Mouse (Mus musculus) adrenal gland, postnatal 10 days (tissue): Measurements from ENCODE around the gene Cfap57. TPM values are rescaled to one million over a fixed set of nuclear protein-coding genes. Genes with fewer than 3 reads are reported as not detected.
A peak's percentile ranks its signal among the peaks of the same experiment; 100 is the strongest.
"Not testable (repeated sequence)": the region's sequence is repeated elsewhere in the genome, so short reads cannot be mapped to it uniquely, and the experiment has no call there.

Source experiments
- DNase-seq: peaks from one replicate; pipeline ENCODE4 v3.0.0; 2021; ENCODE audit warnings: mixed read lengths
- total RNA-seq, 2 experiments: library from RNA; stranded (reverse); gene quantifications; 2 replicates each; pipeline ENCODE4 v1.2.3; 2021

Gene Cfap57
- total RNA-seq, 2 experiments from 2014 or later = not detected

- no peak for DNase-seq
Observed at GRCm38 (mm10) chr4:118518208-118518607, 102.4 kb downstream of the Cfap57 start.

DNA sequence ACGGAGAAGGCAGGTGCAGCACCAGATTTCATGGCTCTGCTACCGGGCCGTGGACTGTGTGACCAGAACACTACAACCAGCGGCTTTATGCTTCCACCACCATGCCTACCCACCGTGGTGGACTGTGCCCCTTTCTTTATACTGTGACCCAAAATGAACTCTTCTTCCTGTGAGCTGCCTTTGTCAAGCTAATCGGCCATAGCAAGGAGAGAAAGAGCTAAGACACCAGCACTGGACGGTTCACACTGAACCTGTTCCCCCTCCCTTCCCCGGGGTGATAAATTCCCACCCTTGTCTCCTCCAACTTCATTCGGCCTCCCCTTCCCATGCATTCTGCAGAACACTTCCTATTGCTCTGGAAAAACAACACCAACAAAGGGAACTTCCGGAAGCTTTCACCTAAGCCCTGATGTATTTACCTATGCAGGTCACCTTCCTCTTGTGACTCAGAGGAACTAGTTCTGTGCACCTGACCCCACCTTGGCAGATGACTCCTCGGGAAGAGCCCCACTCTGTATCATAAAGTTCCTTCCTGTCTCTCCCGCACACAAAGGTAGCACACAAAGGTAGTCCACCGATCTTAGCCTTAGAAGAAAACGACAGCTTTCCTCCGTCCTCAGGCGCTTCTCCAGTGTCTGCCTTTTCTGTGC lies 103.0 kb downstream of the Cfap57 start:
- no peak for DNase-seq

GRCm38 (mm10) chr4:118516699-118517496 lies 103.7 kb downstream of the Cfap57 start:
- DNase-seq = peak; percentile 11

DNA sequence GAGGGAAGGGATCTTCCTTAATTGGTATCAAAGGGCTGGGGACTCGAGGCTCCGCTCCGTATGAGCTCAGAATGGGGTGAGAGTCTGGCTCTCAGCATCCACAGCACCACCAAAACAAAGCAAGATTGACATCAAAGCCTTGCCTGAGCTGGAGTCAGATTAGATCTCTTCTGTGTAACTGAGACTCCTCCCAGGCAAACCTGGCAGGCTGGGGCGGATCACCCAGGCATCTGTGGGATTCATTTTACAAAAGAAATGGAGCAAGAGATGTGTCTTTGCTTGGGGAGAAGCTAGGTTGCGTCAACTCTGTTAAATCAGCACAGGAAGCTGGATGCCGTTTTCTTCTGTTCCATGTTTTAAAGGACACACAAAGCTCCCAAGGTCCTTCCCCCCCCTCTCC lies 111.5 kb downstream of the Cfap57 start:
- DNase-seq = no peak

DNA sequence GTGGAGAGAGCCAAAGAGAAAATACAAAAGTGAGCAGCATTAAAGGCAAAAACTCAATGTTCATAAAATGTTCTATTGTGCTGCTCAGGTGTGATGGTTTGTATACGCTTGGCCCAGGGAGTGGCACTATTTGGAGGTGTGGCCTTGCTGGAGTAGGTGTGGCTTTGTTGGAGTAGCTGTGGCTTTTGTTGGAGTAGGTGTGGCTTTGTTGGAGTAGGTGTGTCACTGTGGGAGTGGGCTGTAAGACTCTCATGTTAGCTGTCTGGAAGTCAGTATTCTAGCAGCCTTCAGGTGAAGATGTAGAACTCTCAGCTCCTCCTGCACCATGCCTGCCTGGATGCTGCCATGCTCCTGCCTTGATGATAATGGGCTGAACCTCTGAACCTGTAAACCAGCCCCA lies 113.4 kb downstream of the Cfap57 start:
- DNase-seq = not testable (repeated sequence)

- DNase-seq = peak; percentile 10
Observed at GRCm38 (mm10) chr4:118505551-118505950, 115.0 kb downstream of the Cfap57 start.

Other genes starting within 250 kb of the Cfap57 start
- 10 to 100 TPM; 13.1 to 26.3 TPM for gene Szt2, start 211.5 kb downstream of the Cfap57 start, total RNA-seq
- 10 to 100 TPM; 63.3 to 73.5 TPM for gene Med8, start 211.4 kb downstream of the Cfap57 start, total RNA-seq
- 10 to 100 TPM; 53.2 to 56.5 TPM for gene Elovl1, start 192.7 kb downstream of the Cfap57 start, total RNA-seq
- gene Cdc20, start 183.4 kb downstream of the Cfap57 start, total RNA-seq = 10 to 100 TPM; 23.2 to 28.9 TPM
- gene Mpl, start 163.3 kb downstream of the Cfap57 start, total RNA-seq = under 1 TPM; 0.15 to 0.30 TPM
- 10 to 100 TPM; 67.3 to 74.7 TPM for gene Tie1, start 130.7 kb downstream of the Cfap57 start, total RNA-seq
- gene 2610528J11Rik, start 93.8 kb downstream of the Cfap57 start, total RNA-seq = 1 to 10 TPM; 2.6 to 4.0 TPM
- gene Tmem125, start 76.7 kb downstream of the Cfap57 start, total RNA-seq = 1 to 10 TPM; 1.3 to 1.6 TPM
- 10 to 100 TPM; 70.6 to 71.1 TPM for gene Ebna1bp2, start within 50 bp of the Cfap57 start, total RNA-seq
- not detected for gene Olfr62, start 38.2 kb upstream of the Cfap57 start, total RNA-seq
- gene Olfr1342, start 72.0 kb upstream of the Cfap57 start, total RNA-seq = not detected
- not detected for gene Olfr1341, start 82.7 kb upstream of the Cfap57 start, total RNA-seq
- gene Olfr1340, start 99.4 kb upstream of the Cfap57 start, total RNA-seq = not detected
- not detected for gene Olfr1339, start 111.4 kb upstream of the Cfap57 start, total RNA-seq
- not detected for gene Olfr1338, start 138.0 kb upstream of the Cfap57 start, total RNA-seq
- gene Olfr1337, start 161.8 kb upstream of the Cfap57 start, total RNA-seq = not detected
- not detected for gene Olfr1335, start 189.2 kb upstream of the Cfap57 start, total RNA-seq
- not detected for gene Olfr1333, start 215.5 kb upstream of the Cfap57 start, total RNA-seq
- not detected for gene Olfr1331, start 243.9 kb upstream of the Cfap57 start, total RNA-seq